Mouse (Mus musculus) ZHBTc4 (cell line): Measurements from ENCODE around the gene Sgpl1.

ENCODE experiments used
- DNase-seq: peaks from one replicate; pipeline ENCODE4 v3.0.0-alpha.2; 2011; ENCODE audit warnings: low read depth, low spot score

Gene Sgpl1

DNA sequence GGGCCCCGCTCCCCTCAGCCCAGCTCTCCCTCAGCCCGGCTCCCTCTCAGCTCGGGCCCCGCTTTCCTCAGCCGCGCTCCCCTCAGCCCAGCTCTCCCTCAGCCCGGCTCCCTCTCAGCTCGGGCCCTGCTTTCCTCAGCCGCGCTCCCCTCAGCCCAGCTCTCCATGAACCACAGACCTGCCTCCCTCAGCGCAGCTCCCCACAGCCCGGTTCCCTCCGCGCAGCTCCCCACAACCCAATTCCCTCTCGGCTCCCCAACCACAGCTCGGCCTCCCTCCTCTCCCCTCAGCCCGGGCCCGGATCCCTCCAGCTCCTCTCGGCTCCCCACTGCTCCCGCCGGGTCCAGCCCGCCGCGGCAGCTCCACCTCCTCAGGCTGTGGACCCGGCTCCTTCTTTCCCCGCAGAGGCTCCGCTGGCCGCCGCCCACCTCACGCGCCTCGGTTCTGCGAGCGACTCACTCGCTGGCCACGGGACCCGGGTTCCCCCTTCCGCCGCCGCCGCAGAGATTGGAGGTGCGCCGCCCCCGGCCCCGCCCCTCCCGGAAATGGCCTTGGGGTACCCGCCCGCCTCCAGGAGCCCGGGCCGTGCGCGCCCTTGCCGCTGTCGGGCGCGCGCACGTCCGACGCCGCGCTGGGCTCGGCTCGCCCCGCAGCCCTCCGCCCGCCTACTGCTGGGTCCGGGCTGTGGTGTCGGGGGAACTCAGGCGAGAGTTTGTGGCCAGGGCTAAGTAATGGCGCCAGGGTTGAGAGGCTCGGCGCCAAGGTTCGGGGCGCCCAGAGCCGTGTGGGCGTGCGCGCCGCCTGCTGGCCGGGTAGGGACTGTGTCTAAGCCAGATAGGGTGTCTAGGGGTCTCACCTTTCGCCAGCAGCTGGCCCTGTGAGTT is at the start of gene Sgpl1:
Sgpl1 (minus strand) TSS at position 547 of the 884 bp plus-strand sequence.
- DNase-seq, result peak; percentile 96

DNA sequence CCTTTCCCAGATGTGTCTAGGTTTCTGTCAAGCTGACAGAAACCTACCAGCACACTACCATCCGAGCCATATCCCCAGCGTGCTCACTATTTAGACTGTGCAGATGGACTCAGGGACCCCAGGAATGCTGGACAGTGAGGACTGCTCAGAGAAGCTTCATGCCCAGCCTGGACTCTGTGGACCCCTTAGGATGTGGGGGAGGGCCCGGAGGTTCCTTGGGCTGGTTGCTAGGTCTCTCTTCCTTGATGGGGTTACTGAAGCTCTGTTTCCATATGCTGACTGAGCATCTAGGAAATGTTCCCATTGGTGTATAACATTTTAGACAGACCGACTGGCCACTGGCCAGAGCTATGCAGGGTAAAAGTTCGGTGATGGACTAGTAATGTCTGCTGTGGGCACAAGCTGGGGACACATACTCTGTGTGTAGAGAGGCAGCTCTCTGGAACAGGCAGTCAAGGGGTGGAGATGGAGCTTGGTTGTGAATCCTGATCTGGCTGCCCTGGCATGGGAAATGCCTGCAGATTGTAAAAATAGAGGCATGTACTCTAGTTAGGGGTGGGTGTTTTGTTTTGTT is 48.3 kb upstream of the Sgpl1 start:
- DNase-seq, result no peak

DNA sequence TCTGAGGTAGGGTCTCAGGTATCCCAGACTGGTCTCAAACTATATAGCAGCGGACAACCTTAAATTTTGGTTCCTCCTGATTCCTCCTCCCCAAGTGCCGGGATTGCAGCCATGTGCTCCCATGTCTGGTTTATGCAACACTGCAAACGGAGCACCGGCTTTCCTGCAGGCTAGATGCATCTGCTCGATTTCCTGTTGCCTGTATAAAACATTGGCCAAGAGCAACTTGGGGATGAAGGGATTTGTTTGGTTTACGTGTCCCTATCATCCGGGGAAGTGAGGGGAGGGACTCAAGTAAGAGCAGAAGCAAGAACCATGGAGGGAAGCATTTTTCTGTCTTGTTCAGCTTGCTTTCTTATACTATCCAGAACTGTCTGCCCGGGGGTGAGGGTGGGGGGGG is 47.7 kb upstream of the Sgpl1 start:
- DNase-seq, result no peak

DNA sequence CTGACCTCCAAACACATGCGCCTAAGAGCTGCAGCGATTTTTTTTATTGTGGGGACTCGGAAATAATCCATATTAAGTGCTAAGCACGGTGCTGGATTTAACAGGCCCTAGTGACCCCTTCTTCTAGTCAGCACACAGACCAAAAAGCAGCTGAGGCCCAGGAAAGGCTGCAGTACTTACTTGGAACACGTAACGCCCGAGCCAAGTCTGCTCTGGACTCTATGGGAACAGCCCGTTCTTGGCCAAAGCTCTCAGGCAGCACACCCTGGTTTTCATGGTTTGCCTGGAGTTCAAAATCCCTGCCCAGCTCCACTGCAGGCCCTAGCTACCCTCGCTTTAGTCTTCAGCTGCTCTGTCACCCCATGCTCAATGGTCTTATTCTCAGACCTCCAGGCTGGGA is 47.1 kb upstream of the Sgpl1 start:
- DNase-seq, result no peak

DNA sequence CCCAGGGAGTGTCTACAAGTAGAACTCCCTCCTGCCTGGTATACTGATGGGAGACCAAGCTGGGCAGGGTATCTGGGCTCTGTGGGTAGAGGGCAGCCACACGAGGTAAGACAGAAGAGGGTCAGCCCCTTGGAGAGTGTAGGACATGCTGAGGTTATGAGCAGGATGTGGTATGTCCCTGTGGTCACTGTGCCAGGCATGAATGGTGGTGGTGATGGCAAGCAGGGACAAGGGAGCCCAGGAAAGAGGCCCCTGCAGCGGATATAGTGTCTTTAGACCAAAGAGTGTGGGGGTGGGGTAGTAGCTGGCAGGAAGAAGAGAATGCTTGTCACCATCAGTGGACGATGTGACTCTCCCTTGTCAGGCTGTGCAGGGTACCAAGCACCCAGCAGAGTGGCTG is 40.5 kb upstream of the Sgpl1 start:
- DNase-seq, result no peak

DNA sequence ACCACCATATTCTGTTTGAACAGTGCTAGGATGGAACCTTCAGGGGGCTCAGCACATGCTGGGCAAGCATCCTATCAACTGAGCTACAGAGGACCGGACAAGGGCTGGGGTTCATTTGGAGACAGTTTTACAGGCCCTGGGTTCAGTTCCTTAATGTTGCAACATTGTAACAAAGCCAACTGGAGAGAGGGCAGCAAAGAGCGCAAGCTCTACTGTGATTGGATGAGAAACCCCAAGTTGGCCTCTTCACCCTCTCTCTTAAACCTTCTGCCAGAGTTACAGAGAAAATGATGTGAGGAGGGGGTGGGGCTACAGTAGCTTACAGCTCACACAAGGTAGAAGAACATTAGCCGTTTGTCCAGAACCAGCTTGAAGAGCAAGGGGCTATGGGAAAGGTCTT is 39.5 kb upstream of the Sgpl1 start:
- no peak for DNase-seq

DNA sequence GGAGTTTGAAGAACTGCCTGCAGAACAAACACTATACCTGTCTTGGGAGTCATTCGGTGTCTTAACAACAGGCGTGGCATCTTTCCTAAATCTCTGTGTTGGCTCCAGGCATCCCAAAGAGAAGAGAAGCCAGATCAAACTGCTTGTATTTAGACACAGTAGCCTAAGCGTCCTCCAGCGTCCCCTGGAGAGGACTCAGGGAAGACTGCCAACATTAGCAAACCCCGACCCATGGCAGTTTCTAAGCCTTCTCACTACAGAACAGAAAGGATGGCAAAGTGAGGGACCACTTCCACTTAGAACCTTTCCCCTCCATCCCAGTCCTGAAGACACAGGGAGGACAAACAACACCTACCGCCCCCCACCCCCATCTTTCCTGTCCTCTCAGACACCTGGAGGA is 32.4 kb upstream of the Sgpl1 start:
- no peak for DNase-seq

DNA sequence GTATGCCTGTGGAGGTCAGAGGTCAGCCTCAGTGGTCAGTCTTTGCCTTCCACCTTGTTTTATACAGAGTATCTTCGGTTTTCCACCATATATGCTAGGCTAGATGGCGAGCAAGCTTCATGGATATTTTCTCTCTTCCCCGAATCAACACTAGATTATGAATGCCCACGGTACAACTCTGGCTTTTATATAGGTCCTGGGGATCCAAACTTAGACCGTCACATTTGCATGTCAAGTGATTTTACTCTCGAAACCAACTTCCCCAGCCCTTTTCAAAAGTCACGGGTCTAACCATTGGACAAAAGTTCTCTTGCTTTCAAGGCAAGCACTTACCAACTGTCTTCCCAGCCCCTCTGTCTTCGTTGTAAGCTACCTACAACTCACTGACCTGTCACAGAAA is 31.2 kb upstream of the Sgpl1 start:
- no peak for DNase-seq

DNA sequence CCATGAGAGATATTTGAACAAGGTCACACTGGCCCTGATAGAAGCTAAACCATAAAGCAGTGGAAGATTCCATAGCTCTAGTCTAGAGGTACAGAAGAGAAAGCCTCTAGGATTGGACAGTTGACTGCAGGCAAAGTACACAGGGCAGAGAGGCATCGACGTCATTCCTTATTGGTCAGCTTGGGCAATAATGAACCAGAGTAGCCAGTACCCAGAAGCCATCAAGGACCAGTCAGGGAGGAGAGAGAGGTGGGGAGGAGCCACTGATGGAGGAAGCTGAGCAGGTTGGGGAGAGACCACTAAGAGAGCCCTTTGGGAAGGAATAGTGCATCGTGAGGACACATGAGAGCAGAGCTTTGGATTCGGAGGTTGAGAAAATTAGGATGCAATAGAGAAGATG is 30.2 kb upstream of the Sgpl1 start:
- DNase-seq, result no peak

DNA sequence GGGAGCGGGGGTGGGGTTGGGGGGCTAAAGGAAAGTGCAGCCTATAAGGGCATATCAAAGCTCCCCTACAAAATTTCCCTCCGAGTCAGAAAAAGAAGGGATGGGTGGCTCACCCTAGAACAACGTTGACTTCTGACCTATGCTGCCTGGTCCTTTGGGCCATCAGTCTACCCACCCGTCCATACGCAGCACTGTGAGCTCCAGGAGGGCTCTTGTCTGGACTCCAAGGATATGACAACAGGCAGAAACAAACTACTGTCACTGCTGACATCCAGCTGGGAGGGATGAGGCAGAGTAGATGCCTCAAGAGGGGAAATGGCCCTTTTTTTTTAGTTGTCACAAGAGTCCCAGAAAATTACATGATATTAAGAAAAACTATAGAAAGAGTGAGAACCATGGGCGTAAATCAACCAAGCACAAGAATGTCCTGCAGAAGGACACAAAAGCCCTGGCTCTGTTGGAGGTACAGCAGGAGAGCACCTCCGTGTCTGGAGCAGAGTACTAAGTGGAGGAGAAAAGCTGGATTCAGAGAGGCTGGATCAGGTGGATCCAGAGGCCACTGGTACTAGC is 28.8 kb upstream of the Sgpl1 start:
- DNase-seq, result no peak

DNA sequence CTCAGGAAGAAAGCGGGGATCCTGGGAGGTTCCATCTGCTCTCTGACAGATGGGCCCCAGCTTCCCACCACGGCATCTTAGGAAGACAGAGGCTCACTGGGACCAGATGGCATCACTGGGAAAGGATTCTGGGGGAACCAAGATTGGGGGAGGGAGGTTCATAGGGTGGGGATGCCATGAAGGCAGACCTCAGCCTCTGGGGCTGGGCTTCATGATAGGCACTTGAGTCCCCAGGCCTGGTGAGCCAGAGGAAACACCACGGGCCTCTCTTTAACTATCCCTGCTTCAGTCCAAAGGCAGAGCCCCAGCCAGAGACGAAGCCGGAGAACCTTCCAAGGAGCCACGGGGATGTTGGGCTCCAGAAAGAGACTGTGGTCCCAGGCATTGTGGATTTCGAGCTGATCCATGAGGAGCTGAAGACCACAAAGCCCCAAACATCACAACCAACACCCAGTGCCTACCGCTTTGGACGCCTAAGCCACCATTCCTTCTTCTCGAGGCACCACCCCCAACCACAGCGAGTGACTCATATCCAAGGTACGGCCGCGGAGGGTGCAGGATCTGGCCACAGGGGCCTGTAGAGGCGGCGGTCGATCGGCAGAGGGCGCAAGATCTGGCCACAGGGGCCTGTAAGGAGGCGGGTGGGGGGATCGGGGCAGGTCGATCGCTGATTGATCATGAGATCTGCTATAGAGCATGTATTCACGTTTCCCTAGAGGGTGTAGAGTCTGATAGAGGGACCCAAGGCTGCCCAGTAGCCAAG is 28.1 kb upstream of the Sgpl1 start:
- peak; percentile 88 for DNase-seq

DNA sequence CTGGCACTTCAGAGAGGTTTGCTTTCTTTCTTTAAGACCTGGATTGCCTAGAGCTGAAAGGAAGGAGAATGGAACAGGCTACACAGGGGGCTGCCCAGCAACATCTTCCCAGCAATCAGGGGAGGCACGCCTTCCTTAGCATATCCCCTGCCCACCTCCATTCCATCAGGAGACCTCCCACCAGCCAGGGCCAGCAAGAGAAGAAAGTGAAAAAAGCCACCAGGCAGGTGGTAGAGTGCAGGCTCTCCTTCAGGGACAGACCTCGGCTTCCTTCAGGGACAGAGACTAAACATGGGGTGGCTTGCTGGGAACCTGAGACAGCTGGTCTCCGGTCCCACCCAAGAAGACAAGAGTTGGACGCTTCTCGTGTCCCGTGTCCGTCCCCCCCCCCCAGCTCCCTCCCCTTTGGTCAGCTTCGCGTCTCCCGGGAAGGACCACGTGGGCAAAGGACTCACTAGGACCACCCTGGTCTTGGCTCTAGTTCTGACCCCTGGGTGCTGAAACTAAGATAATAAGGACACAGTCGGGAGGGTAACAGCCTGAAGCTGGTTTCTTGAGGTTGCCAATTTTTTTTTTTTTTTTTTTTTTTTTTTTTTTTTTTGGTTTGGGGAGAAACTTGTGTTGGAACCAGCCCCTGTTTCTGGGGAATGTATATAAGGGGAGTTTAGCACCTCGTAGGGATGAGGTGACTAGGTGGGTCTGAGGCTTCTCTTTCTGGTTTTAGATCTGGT is 27.4 kb upstream of the Sgpl1 start:
- DNase-seq, result no peak

DNA sequence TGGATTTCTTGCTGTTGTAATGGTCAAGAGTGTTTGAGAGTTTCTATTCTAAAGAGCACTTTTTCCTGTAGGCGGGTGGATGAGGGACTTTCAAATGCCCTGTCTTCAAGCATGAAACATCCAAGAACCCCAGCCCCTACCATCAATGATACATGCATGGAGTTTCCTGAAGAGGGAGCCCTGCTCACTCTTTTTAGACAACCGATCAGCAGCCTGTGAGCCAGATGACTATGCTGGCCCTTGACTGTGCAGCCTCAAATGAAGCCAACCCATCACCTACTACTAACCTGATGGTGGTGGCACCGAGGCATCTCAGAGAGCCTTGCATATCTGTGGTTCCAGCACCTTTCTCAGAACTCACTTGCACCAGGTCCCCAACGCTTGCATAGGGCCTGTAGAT is 25.0 kb upstream of the Sgpl1 start:
- DNase-seq, result peak; percentile 33

DNA sequence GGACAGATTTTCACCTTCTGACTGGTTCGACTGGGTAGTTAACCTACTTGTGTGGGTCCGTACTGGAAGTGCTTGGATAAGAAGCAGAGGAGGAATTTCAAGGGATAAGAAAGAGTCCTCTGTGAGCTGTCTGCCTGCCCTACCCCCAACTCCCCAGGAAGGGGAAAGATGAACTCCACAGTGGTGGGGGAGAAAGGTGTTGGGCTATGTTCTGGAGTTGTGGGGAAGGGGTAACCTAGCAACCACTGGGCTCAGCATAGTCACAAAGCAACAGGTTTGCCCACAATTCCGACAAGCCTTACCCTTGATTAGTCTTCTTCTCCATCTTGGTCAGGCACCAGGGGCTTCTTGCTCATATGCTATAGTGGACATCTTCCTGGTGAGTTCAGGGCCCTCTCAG is 24.2 kb upstream of the Sgpl1 start, which contains the start of gene Tbata:
Tbata (plus strand) TSS at position 301 of the 400 bp plus-strand sequence.
- DNase-seq, result no peak

DNA sequence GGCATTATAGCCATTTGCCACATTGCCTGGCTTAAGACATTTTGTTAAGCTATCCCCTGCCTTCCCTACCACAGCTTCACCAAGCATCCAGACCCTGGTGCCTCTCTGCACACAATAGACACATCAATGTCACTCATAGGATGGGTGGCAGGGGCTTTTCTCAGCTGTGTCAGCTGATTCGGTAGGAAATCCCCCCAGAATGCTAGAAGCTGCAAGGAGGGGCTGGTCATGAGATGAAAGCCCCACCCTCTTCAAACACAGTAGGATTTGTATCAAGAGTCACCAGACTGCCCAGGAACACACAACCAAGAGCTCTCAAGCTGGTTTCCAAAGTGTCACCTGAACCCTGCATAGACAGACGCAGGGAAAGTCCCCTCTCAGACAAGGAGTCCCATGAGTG is 20.9 kb upstream of the Sgpl1 start:
- DNase-seq, result no peak

DNA sequence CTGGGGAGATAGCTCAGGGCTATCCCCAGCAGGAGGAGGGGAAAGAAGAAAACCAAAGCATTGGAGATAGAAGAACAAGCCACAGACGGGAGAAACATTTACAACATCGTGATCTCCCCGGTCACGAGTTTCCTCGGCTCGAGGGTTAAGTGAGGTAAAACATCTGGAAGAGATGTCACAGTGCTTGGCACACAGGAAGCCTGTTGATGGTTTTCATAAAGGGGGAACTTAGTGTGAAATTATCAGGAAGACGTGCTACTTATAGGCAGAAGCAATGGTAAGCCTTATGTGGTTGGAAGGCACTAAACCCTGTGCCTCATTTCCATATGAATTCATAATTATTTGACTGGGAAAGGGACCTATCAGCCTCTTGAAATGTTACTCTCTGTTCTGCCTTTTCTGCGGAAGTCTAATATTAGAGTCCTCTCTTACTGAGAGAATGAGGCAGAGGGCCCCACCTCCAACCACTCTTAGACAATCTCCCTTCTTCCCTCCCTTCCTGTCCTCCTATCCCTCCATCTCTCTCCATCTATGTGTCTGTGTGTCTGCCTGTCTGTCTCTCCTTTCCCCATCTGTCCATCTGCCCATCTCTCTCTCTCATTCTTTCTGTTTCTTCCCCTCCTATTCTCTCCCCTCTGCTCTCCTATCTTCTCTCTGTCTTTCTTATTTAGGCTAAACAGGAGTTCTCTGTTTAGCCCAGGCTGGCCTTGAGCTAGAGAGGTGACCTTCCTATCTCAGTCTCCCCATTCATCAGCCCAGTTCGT is 20.0 kb upstream of the Sgpl1 start:
- DNase-seq, result no peak

DNA sequence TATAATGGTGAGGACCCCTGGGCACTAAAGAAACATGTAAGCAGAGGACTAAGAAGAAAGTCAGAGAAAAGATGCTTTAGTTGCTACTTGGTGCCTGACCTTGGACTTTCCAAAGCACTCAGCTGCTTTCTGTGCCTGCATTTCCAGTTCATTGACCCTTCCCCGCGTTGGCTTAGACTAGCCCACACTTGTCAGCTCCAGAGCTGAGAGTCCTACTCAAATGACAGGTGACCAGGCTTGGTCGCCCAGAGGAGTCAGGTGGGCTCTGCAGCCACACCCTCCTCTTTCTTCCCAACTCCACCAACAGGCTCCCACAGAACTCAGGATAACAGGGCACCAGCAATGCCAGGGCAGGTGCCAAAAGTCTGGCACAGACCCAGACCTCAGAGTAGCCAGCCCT is 14.9 kb upstream of the Sgpl1 start:
- peak; percentile 11 for DNase-seq

DNA sequence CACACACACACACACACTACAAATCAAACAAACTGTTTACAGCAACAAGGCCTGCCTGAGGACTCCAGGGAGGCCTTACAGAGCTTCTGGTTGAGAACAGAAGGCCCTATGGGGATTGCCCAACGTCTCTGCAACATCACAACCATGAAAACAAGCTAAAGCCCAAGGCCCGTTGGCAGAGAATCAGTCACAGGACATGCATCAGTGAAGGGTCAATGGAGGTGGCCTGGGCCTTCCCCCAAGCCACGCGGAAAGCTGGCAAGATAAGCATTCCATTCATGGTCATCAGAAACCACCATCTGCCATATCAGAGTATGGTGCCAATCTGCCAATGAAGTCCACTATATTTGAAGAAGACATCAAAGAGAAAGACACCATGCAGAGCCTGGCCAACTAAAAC is 13.2 kb upstream of the Sgpl1 start:
- DNase-seq, result no peak

DNA sequence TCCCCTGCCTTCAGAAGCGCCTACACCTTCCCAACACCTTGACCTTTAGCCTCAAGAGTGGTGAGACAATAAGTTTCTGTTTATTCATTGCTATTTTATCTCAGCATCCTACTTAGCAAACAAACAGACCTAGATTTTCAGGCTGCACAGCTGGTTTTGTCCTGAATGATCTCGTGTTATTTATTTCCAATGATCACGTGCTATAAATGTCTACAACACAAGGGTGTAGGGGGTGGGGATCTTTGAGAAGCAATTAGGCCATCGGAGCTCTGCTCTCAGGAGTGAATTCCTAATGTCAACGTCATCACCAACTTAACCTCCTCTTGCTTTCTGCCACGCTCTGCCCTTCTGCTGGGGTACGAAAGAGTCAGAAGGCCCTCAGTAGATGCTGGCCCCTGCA is 12.6 kb upstream of the Sgpl1 start:
- no peak for DNase-seq

DNA sequence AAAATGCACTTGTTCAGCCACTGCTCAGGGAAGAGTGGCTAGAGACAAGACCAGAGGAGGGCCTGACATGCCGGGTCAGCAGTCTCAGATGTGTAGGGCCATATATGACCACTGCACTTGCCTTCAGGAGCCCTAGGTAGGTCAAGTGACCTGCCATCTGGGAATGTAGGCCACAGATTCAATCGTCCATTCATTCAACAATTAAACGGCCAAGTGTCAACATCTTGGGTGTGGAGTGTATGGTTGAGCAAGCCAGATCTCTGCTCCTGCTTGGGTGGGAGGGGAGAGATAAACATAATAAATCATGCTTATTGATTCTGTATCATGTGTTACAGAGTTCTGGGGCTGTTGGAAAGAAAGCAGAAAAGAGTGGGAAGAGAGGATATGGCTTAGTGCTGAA is 11.1 kb upstream of the Sgpl1 start:
- DNase-seq, result no peak

DNA sequence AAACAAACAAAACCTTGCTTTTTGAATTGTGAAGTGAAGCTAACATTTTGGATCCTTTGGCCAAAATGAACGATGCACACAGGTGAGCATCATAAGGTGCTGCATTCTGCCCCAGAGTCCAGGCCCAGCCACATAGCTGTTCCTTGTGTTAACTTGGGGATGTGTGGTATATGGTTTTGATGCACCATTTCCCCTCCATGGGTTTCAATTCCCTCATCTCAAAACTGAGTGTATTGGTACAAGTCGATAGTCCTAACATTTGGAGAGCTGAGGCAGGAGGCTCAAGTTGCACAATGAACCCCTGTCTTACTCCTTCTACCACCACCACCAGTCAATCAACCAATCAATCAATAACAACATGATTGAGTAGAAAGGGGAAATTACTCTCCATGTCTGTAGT is 8.9 kb upstream of the Sgpl1 start:
- DNase-seq, result no peak
